Mouse (Mus musculus) megakaryocyte progenitor cell, adult 5-6 weeks (primary cell): ENCODE data around the gene Foxp4. TPM values are rescaled to one million over a fixed set of nuclear protein-coding genes. Genes with fewer than 3 reads are reported as not detected.
A peak's percentile ranks its signal among the peaks of the same experiment; 100 is the strongest.

ENCODE experiments used
- ATAC-seq: replicated peaks from 2 replicates; pipeline ENCODE4 v1.8.0; 2016; ENCODE audit warnings: mild to moderate bottlenecking, moderate TSS enrichment, inconsistent platforms; ENCODE audit not compliant: poor library complexity
- total RNA-seq, 2 experiments: library from RNA; stranded (forward) in 1 of 2; stranded (reverse) in 1 of 2; fragments of 157-497, 149-512 nt in 1 of 2; fragments of 200-1000 nt in 1 of 2; gene quantifications; 2 replicates each; pipeline versions ENCODE4 v1.2.3 to v1.2.4; 2015 to 2017

Foxp4 gene
- total RNA-seq, 2 experiments from 2014 or later = 3.2 to 21.3 TPM

DNA sequence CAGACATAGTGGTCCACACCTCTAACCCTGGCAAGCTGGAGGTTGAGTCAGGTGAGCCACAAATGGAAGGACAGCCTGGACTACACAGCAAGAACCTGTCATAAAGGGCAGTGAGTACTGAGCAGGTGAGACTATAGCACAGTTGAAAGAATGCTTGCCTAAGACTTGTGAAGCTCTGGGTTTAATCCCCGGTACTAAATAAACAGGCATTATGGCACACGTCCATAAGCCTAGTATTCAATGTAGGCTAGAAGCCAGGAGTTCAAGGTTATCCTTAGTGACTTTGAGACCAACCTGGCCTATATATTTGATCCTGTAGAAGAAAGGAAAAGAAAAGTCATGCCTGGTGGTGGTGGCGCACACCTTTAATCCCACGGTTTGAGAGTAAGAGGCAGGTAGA is 12.1 kb upstream of the Foxp4 start:
- no peak for ATAC-seq

- no peak for ATAC-seq
These were observed 5.0 kb upstream of the Foxp4 start for GRCm38 (mm10) chr17:47929431-47929830.

DNA sequence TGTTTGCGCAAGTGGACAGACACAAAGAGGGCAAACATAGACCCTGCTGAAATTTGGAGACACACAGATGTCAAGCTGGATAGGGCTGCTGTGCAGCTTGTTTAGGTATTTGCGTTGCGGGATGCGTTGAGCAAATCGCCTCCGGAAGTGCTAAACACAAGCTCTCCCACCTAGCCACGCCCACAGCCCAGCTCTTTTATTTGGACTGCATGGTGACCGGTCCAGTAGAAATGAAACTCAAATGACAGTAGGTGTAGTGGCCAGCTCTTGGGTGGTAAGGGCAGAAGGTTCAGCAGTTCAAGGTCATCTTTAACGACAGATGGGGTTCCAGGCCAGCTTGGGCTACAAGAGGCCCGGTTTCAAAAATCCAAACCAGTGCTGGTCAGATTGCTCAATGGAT is 1.5 kb upstream of the Foxp4 start:
- no peak for ATAC-seq

DNA sequence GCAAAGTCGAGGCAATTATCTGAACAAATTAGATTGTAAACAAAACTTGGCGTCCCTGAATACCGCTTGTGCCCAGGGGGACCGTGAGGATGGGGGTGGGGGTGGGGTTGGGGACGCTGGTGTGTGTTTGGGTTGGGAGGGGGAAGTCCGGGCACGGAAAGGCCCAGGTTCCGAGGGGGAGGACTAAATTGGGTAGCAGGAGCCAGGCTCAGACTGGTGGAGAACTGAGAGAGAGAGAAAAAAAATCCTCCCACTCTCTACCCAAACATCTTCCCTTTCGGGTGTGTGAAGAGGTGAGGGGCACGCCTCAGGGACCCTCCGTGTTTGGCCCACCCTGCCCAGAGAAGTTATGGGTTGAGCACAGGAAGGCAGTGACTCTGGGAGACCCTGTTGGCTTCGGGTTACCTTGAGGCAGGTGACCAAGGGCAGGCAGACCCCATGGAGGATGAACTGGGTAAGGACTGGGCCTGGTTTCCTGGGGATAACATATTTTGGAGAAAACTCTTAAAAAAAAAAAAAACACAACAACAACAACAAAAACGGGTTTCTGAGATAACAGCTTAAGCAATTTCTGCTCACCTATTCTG is 988 bp upstream of the Foxp4 start:
- ATAC-seq = no peak

GRCm38 (mm10) chr17:47923678-47924382 is 615 bp downstream of the Foxp4 start:
- no peak for ATAC-seq

GRCm38 (mm10) chr17:47923011-47923677 is 1.3 kb downstream of the Foxp4 start:
- ATAC-seq = no peak

- no peak for ATAC-seq
These were observed 1.9 kb downstream of the Foxp4 start for GRCm38 (mm10) chr17:47922579-47922978.

DNA sequence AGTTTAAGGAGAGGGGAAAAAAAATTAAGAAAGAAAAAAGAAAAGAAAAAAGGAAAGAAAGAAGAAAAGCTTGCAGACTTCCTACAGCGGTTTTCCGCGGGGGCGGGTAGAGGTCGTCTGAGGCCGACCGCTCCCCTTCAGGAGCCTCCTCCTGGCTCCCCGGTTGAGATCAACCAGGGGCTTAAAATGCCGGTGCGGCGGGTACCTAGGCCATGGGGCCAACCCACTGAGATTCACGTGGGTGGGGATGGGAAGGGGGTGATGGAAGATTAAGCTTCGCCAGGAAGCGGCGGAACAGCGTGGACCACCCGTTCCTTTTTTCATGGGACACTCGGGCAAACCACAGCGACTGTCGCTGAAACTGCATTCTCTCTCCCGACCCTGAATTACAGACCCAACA is 2.3 kb downstream of the Foxp4 start:
- ATAC-seq = no peak

DNA sequence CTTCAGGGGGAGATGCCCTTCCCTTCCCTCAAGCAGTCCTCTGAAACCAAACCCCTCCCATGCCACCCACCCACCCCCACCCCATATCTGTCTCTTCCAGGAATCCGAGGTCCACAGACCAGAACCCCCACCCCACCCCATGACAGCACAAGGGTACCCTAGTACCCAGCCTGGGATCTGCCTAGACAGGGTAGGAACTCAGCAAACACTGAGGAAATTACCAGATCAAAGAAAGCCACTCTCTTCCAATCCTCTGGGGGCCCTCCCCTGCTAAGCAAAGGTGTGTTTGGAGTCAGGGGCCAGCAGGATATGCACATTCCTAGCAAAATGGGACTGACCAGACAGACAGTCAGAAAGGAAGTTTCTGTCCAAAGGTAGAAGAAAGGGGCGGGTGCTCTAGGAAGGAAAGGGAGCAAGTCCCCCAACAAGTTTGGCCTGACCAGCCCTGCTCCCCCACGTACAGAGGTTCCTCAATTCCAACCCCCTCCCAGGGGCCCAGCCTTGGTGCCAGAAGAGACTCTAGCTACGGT is 3.2 kb downstream of the Foxp4 start:
- no peak for ATAC-seq

GRCm38 (mm10) chr17:47919826-47920225 is 4.6 kb downstream of the Foxp4 start:
- ATAC-seq = no peak

GRCm38 (mm10) chr17:47917907-47918306 is 6.5 kb downstream of the Foxp4 start:
- no peak for ATAC-seq

DNA sequence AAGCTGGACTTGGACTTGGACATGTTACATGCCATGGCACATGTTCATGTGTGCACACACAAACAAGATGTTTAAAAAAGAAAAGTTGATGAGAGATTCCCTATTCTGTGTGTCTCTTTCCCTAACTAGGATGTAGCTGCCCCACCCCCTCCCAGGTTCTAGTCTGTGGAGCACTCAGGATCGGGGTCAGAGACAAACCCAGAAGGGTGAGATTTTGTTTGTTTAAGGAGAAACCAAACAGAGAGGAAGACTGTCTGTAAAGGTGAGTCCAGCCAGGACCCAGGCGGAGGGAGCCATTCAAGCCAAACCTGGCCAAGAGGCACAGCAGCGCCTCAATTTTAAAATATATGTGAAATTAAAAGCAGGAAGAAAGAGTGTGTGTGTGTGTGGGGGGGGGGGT is 7.2 kb downstream of the Foxp4 start:
- no peak for ATAC-seq

DNA sequence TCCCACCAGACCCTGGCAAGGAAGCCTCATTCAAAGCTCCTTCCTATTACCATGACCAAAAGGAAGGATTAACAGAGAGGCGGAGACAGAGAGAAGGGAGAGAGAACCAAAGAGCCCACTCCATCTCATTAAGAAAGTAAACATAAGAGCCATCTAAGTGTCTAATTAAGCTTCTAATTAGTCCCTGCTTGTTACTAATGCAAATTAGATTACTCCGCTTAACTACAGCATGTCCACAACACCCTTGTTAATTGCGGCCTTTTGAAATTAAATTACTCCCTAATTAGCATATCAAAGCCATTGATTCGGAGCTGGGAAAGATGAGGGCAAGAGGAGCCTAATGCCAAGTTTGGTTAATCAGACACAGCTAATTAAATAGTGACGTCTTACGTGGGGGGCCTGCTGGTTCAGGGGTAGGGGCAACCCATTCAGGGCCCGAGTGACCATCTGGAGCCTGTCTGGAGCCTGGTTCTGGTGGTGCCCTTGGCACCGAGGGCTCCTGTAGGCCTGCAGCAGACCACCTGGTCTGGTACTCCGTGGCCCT is 9.7 kb downstream of the Foxp4 start:
- ATAC-seq = no peak

GRCm38 (mm10) chr17:47909091-47910001 is 15.1 kb downstream of the Foxp4 start:
- peak; percentile 93 for ATAC-seq

DNA sequence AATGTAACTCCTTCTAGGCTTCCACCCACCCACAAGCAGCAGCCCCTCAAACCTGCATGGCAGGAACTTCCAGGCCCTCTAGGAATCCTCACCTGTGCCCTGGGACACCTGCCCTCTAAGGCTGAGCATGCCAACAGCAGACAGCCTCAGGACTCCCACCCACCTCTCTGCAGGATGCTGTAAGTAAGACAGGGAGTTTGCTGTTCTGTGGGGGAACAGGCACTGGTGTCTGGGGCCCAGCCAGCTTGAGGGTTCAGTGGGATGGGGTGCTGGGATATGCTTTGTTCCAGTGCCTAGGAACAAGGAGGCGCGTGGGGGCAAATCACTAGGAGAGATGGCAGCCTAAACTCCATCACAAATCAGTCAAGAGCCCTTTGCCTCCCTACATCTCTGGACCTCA is 16.4 kb downstream of the Foxp4 start:
- no peak for ATAC-seq

- ATAC-seq = no peak
These were observed 17.0 kb downstream of the Foxp4 start for GRCm38 (mm10) chr17:47907366-47907920.

DNA sequence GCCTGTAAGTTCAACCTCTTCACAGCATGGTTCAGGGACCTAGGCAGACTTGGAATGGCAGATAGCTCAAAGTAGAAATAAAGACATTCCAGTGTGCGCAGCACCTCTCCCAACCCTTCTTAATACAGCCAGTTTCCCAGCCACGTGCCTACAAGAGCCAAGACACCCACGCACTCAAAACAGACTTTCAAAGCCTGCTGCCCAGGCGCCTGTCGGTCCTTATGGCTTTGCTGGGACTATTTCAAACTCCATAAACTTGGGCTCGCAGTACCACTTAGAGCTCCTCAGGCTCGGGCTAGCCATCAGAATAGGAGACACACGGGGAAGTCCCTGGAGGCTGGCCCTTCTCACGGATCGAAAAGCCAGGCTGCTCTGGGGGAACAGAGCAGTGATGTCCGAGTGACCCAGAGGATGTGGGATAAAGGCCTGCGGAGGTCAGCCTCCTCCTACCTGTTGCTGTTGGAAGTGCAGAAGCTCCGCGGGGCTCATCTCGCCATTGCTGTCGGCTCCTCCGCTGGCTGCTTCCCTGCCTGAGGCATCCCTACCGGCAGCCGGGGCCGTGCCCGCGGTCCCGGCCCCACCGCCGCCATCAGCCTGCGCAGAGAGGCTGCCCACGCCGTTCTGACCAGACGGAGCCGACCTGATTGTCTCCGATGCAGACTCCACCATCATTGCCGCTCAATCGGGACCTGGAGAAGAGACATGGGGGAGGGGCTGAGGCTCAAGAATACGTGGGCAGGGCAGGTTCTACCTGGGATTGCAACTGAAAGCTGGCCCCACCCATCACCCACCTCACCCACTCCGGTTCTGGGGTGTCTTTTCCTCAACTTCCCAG is 20.4 kb downstream of the Foxp4 start:
- no peak for ATAC-seq

DNA sequence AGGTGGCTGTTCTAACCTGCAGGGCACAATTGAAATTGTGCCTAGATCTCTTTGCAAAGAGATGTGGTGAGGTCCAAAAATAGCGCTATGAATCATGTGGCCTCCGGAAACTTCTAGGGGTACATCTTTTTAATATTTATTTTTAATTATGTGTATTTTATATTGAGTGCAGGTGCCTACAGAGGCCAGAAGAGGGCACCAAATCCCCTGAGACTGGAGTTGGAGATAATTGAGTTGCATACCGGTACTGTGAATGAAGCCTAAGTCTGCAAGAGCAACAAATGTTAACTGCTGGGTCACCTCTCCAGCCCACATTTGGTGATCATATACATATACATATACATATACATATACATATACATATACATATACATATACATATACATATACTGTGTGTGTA is 22.7 kb downstream of the Foxp4 start:
- ATAC-seq = peak; percentile 70

DNA sequence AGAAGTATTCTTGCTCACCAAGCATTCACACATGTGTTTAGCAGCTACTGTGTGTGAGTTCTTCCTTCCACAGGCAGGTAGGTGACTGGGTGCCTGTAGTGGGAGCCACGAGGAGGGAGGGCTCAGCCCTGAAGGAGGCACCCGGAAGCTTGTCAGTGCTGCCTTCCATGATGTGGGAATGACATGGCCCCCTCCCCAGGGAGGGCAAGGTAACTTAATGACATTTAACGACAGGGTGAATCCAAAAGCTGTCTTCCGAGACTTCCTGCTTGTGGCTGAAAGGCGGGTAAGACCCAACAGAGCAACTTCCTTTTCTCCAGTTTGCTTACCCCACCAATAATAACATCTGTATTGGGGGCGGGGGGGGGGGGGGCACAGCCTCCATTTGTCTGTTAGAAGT is 23.7 kb downstream of the Foxp4 start:
- ATAC-seq = peak; percentile 54

GRCm38 (mm10) chr17:47899156-47899555 is 25.3 kb downstream of the Foxp4 start:
- no peak for ATAC-seq
